Mouse (Mus musculus) liver, embryonic 11.5 days (tissue): Measurements from ENCODE around the gene Cd207. TPM values are rescaled to one million over a fixed set of nuclear protein-coding genes. Genes with fewer than 3 reads are reported as not detected.
A peak's percentile ranks its signal among the peaks of the same experiment; 100 is the strongest.

ENCODE experiments used
- ATAC-seq: fragments of 200-750 bp; cut with Nextera tagmentation; replicated peaks from 2 replicates; pipeline ENCODE4 v1.8.0; 2017; ENCODE audit warnings: moderate number of reproducible peaks, mild to moderate bottlenecking, moderate TSS enrichment, moderate library complexity; ENCODE audit not compliant: low FRiP score
- DNase-seq: peaks from one replicate; pipeline ENCODE4 v3.0.0-alpha.2; 2017; ENCODE audit warnings: low spot score
- H3K27ac ChIP-seq: fragments of 300-500 bp; sonication (generic); 2 replicates; pipeline ENCODE4 v1.5.1; 2014; ENCODE audit warnings: mild to moderate bottlenecking, low read depth, low read length, control low read depth
- H3K27me3 ChIP-seq: fragments of 300-500 bp; sonication (generic); replicated peaks from 2 replicates; pipeline ENCODE4 v1.6.1; 2014; ENCODE audit warnings: low read length, mixed read lengths; ENCODE audit not compliant: control insufficient read depth, insufficient read depth
- H3K36me3 ChIP-seq: fragments of 300-500 bp; sonication (generic); 2 replicates; pipeline ENCODE4 v1.6.1; 2014; ENCODE audit warnings: mild to moderate bottlenecking, low read length, moderate library complexity, mixed read lengths; ENCODE audit not compliant: control insufficient read depth, insufficient read depth
- H3K4me1 ChIP-seq: fragments of 300-500 bp; sonication (generic); replicated peaks from 2 replicates; pipeline ENCODE4 v1.6.1; 2014; ENCODE audit warnings: low read length, mixed read lengths; ENCODE audit not compliant: control insufficient read depth, insufficient read depth
- H3K4me2 ChIP-seq: fragments of 300-500 bp; sonication (generic); 2 replicates; pipeline ENCODE4 v1.6.1; 2014; ENCODE audit warnings: mild to moderate bottlenecking, control low read depth, moderate library complexity
- H3K4me3 ChIP-seq: fragments of 300-500 bp; sonication (generic); 2 replicates; pipeline ENCODE4 v1.5.1; 2014; ENCODE audit warnings: low read depth, low read length, control low read depth
- H3K9ac ChIP-seq: fragments of 300-500 bp; sonication (generic); 2 replicates; pipeline ENCODE4 v1.6.1; 2014; ENCODE audit warnings: low read depth, low read length, control low read depth
- H3K9me3 ChIP-seq: fragments of 300-500 bp; sonication (generic); 2 replicates; pipeline ENCODE4 v1.6.1; 2016; ENCODE audit warnings: low read length, inconsistent platforms, mixed read lengths; ENCODE audit not compliant: control insufficient read depth
- WGBS: fragments of 180-500 bp; shearing (Covaris S2); extraction: QIAGEN DNeasy Blood & Tissue Kit; methylation state at CpG from one replicate; pipeline ENCODE4 v1.1.7; 2014; 5-methylcytosine and 5-hydroxymethylcytosine counted together
- polyA plus RNA-seq: library from polyadenylated mRNA; unstranded; fragments of >200 nt; fragmentation: Nextera tagmentation; extraction: Ambion mirVana; gene quantifications from 2 replicates; pipeline ENCODE4 v1.2.1, GENCODE M21; 2014

Gene Cd207
- not detected in 2 replicates for polyA plus RNA-seq

DNA sequence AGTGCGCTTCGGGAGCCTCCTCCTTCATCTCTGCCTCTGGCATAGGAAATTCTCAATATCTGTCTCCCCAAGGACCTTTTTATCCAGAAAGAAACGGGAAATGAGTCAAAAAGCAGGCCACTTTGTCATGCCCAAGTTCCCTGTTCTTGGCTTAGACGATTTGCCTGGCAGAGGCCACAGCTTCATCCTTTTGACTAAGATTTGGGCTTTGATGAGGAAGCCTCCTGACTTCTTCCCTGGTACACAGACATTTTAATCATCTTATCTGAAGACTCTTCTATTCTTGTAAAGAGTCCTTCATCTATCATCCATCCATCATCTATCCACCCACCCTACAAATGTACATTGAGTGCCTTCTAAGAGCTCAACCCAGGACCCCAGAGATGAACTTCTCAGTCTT lies at the start of gene Cd207:
TSS of gene Cd207 (minus strand) at position 101 of the 400 bp plus-strand sequence.
- Histone ChIP-seq H3K9me3 (no peaks in the 10 kb centered on the region), H3K4me3 (no peak within 1 kb of the TSS), H3K36me3 (no peaks in the 10 kb centered on the region), H3K9ac (no peak within 1 kb of the TSS), H3K4me1 (no peaks in the 10 kb centered on the region), H3K27ac (no peak within 1 kb of the TSS), H3K4me2 (no peak within 1 kb of the TSS), H3K27me3 (peaks cover 8% of the 10 kb centered on the region; the same call in 1 of the 2 replicates)
- DNase-seq (no peak), ATAC-seq (no peak)
- WGBS, result 62% methylated on average over 4 of the region's 4 CpGs

DNA sequence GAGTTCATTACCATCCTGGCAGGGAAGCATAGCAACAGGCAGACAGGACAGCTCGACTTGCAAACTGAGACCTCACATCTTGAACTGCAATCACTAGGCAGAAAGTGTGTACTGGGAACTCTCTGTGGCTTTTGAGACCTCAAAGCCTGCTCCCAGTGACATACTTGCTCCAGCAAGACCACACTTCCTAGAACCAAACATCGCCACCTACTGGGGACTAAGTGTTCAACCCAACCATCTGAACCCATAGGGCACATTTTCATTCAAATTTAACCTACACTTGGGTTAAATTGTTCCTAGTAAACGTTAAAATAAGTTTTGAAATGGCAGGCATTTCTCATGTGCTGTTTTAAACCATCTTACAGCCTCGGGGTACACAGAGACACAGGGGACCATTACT lies 49.5 kb upstream of the Cd207 start:
- DNase-seq (no peak), ATAC-seq (no peak)
- H3K4me3 ChIP-seq, result no peak overlapping the region
- no peak overlapping the region for H3K9ac ChIP-seq
- H3K4me1 ChIP-seq, result no peaks in the 10 kb centered on the region
- WGBS, result 35% methylated on average over 4 of the region's 4 CpGs
- no peaks in the 10 kb centered on the region for H3K36me3 ChIP-seq
- peaks cover 8% of the 10 kb centered on the region for H3K27me3 ChIP-seq
- H3K9me3 ChIP-seq, result no peaks in the 10 kb centered on the region
- H3K27ac ChIP-seq, result no peak overlapping the region
- H3K4me2 ChIP-seq, result no peak overlapping the region

DNA sequence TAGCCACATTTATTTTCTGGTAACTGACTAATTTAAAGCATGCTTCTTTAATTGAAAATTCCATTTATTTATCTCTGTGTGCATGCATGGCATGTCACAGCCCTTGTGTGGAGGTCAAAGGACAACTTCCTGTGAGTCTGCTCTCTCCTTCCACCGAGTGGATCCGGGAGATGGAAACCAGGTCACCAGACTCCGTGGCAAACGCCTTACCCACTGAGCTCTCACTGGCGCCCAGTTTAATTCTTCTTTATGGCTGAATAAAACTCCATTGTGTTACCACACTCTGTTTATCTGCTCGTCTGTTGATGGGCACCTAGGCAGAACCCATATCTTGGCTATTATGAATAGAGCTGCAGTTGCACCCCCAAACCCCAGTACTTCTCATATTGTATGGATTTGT lies 44.9 kb upstream of the Cd207 start:
- no peak overlapping the region for H3K27ac ChIP-seq
- DNase-seq, result no peak
- ATAC-seq, result no peak
- H3K27me3 ChIP-seq, result peaks cover 50% of the 10 kb centered on the region
- WGBS, result 21% methylated on average over 6 of the region's 6 CpGs
- H3K9ac ChIP-seq, result no peak overlapping the region
- H3K9me3 ChIP-seq, result no peaks in the 10 kb centered on the region
- H3K4me1 ChIP-seq, result no peaks in the 10 kb centered on the region
- H3K4me2 ChIP-seq, result no peak overlapping the region
- no peaks in the 10 kb centered on the region for H3K36me3 ChIP-seq
- no peak overlapping the region for H3K4me3 ChIP-seq

DNA sequence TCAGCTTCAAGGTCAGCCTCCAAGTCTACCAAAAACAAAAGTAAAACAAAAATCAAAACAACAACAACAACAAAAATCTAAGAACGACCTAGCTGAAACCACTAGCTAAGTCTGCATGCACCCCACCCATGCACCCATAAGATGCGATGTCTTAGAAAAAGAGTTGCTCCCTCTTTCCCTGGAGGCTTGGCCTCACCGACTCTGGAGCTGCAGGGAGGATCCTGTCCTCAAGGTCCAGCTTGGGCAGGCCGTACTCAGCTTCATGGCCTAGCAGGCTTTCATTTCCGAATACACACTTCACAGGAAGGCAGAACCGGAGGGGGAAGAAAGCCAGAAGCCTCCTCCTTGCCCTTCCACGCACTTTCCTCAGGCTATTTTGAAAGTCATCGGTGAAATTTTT lies 39.4 kb upstream of the Cd207 start:
- H3K4me2 ChIP-seq, result no peak overlapping the region
- no peak overlapping the region for H3K9ac ChIP-seq
- no peaks in the 10 kb centered on the region for H3K36me3 ChIP-seq
- ATAC-seq (no peak), DNase-seq (no peak)
- H3K27me3 ChIP-seq, result peaks cover 96% of the 10 kb centered on the region
- no peaks in the 10 kb centered on the region for H3K9me3 ChIP-seq
- WGBS, result 10% methylated on average over 8 of the region's 8 CpGs
- H3K4me1 ChIP-seq, result peaks cover 3% of the 10 kb centered on the region; the same call in 1 of the 2 replicates
- no peak overlapping the region for H3K27ac ChIP-seq
- no peak overlapping the region for H3K4me3 ChIP-seq

DNA sequence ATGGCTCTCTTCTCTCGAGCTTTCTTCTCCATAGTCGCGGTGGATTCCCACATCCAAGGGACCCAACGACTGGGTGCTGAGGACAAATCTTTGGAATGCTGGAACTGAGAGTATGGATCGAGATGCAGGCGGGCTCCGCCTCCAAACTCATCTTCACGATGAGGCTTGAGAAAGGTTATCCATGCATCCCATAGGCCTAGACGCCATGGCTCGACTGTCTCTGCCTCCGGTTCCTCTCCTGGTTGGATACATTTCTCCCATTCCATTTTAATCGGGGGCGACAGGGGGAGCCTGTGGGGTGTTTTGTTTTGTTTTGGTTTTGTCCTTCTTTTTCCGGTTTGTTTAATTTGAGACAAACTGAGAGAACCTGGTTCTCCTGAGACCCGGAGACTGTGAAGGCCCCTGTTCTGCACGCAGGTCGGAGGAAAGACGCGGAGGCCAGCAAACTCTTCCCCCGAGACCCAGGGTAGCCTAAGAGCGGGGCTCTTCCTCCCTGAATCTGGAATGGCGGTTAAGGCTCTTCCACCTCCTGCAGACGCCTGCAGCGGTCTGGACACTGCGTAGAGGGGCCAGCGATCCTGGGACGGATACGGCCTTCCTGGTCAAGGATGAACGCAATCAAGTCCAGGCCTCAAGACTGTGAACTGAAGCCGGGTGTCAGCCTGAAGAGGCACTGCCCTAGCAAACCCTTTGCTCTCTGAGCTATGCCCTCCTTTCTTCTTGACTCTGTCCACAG lies 38.0 kb upstream of the Cd207 start:
- WGBS, result 4% methylated on average over 30 of the region's 30 CpGs
- no peak overlapping the region for H3K27ac ChIP-seq
- H3K9ac ChIP-seq, result no peak overlapping the region
- no peaks in the 10 kb centered on the region for H3K9me3 ChIP-seq
- H3K4me3 ChIP-seq, result no peak overlapping the region
- peaks cover 9% of the 10 kb centered on the region; the same call in 1 of the 2 replicates for H3K4me1 ChIP-seq
- no peak for ATAC-seq
- peaks cover 96% of the 10 kb centered on the region for H3K27me3 ChIP-seq
- H3K4me2 ChIP-seq, result no peak overlapping the region
- no peaks in the 10 kb centered on the region for H3K36me3 ChIP-seq
- DNase-seq, result no peak

DNA sequence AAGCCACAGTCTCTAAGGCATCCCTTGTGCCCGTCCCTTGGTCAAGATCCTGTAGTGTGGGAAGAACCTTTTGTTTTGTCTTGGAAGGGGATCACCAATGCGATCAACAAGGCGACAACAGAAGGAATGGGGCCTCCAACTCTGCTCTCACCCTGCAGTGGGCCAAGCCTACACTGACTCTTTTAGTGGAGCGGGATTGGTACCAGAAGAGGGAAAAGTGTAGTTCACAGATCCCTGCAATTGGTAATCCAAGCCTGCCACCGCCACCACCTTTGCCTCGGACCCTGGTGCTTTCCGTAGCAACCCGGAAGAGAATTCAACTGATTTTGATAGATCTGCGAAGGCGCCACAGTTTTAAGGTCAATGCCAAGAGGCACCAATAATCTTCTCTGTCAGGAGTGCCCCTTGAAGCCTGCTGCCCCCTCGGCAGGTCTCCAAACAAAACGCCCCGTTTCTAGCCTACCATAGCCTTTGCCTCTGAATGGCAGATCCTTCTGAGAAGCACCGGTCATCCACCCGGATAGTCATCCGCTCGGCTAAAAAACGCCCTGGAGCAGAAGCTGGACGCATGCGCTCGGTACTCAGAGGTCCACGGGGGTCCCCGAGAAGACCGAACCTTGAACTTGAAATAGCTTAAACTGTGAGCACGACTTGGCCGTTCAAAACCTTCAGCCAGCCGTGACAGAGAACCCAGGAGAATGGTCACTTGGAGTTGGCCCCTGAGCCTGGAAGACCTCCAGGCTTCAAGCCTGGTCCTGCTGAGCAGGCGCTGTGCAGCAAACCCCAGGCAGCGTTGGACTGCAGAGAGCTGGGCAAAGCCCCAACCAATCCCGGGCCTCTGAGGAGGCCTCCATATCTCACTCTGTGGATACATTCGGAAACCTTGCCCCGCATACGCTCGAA lies 36.8 kb upstream of the Cd207 start:
- Histone ChIP-seq H3K4me1 (peaks cover 9% of the 10 kb centered on the region; the same call in 1 of the 2 replicates), H3K4me3 (no peak overlapping the region), H3K9ac (no peak overlapping the region), H3K36me3 (no peaks in the 10 kb centered on the region), H3K4me2 (0 out of 2 replicates have a peak overlapping the region, but pooled peaks have one; percentile 20), H3K27ac (no peak overlapping the region), H3K27me3 (peaks cover 97% of the 10 kb centered on the region), H3K9me3 (no peaks in the 10 kb centered on the region)
- DNase-seq (no peak), ATAC-seq (no peak)
- 2% methylated on average over 34 of the region's 34 CpGs for WGBS

DNA sequence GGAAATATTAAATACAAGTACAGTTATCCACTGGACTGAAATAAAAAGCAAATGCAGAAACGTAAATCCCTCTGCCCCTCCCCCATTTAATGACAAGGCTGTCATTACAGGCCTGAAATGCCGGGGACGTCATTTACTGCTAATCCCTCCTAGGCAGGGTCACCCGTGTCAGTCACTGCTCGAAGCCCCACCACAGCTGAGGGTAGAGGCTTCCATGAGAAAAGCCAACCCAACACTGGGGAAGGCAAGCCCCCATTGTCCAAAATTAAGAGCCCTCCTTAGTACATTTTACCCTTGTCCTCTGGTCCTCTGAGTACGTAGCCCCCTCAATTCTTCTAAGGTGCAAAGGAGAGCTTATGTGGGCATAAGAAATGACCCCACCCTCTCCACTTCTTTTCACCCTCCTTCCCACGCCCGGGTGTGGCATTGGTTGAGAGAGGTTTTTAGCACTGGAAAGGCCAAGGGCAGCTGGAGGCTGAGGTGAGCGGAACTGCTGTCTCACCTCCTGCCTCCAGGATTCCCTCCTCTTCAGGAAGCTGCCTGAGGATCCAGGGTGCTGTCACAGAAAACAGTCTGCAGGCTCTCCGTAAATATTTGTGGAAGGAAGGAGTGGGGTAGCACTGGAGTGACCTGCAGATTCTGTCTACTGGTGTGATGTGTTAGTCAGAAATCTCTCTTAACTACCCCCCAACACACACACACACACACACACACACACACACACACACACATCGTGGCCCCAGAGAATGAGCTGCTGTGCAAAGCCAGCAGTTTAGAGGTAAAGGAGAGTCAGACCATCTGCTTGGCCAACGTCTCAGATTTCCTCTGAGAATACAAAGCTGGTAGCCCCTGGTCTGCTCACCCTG lies 35.8 kb upstream of the Cd207 start:
- WGBS, result 9% methylated on average over 12 of the region's 12 CpGs
- ATAC-seq, result no peak
- Histone ChIP-seq H3K9me3 (no peaks in the 10 kb centered on the region), H3K27ac (no peak overlapping the region), H3K4me3 (no peak overlapping the region), H3K27me3 (peaks cover 98% of the 10 kb centered on the region), H3K4me2 (no peak overlapping the region), H3K36me3 (no peaks in the 10 kb centered on the region), H3K9ac (no peak overlapping the region), H3K4me1 (peaks cover 9% of the 10 kb centered on the region; the same call in 1 of the 2 replicates)
- no peak for DNase-seq
